Mouse (Mus musculus) thymus, adult 2 months (tissue): ENCODE data around the gene Patj. TPM values are rescaled to one million over a fixed set of nuclear protein-coding genes. Genes with fewer than 3 reads are reported as not detected.

Experiments used
- DNase-seq: peaks from one replicate; pipeline ENCODE4 v3.0.0; 2021
- H3K27ac ChIP-seq: fragments of 200-500 bp; 2 replicates; pipeline ENCODE4 v1.5.1; 2012; ENCODE audit warnings: low read length, control low read depth; ENCODE audit not compliant: control insufficient read depth, insufficient read depth
- H3K27me3 ChIP-seq: fragments of 200-500 bp; 2 replicates; pipeline ENCODE4 v1.6.1; 2012; ENCODE audit warnings: mild to moderate bottlenecking, low read length, moderate library complexity, mixed read lengths; ENCODE audit not compliant: control insufficient read depth, insufficient read depth
- H3K36me3 ChIP-seq: fragments of 200-500 bp; 2 replicates; pipeline ENCODE4 v1.6.1; 2012; ENCODE audit warnings: mild to moderate bottlenecking, low read length, moderate library complexity; ENCODE audit not compliant: control insufficient read depth, insufficient read depth
- H3K4me1 ChIP-seq: fragments of 200-500 bp; replicated peaks from 2 replicates; pipeline ENCODE4 v1.6.1; 2012; ENCODE audit warnings: low read length; ENCODE audit not compliant: control insufficient read depth, insufficient read depth
- H3K4me3 ChIP-seq: fragments of 200-500 bp; 2 replicates; pipeline ENCODE4 v1.5.1; 2012; ENCODE audit warnings: mild to moderate bottlenecking, low read length, control low read depth, moderate library complexity; ENCODE audit not compliant: control insufficient read depth, insufficient read depth
- CTCF ChIP-seq: fragments of 200-500 bp; IDR thresholded peaks from 2 replicates; pipeline ENCODE4 v1.5.1; 2012; ENCODE audit warnings: mild to moderate bottlenecking, control low read depth, low read length, moderate library complexity, borderline replicate concordance; ENCODE audit not compliant: control insufficient read depth, poor library complexity, insufficient read depth; ENCODE audit errors: extremely low read depth
- POLR2A ChIP-seq: fragments of 200-500 bp; IDR thresholded peaks from 2 replicates; pipeline ENCODE4 v1.6.1; 2012; ENCODE audit warnings: mild to moderate bottlenecking, low read length, control low read depth, moderate library complexity; ENCODE audit not compliant: control insufficient read depth, poor library complexity, insufficient read depth; ENCODE audit errors: extremely low read depth
- WGBS: fragments of 180-500 bp; shearing (Covaris S2); methylation state at CpG from one replicate; pipeline ENCODE4 v1.1.7; 2018; 5-methylcytosine and 5-hydroxymethylcytosine counted together
- polyA plus RNA-seq: library from polyadenylated mRNA; depleted of rRNA; stranded (reverse); fragments of >200 nt; gene quantifications from 2 replicates; pipeline ENCODE4 v1.2.3, GENCODE M21; 2012

Patj gene
- polyA plus RNA-seq, 1 experiment: 35.0 TPM

DNA sequence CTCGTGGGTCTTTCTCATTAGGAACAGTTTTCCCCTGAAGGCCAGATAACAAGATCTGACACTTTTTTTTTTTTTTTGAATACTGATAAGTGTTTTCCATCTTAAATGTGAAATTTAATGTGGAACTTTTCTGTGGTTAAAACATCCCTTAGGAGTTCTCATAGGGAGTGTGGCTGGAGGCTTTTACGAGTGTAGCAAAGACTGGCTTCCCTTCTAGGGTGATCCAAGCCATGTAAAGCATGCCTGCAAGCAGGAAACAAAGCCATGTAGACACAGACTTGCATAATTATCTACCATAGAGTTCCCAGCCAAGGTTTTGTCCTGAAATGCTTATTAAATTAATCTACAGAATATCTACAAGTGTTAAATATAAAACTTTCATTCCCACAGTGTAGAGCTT is 263.4 kb downstream of the Patj start:
- no peak for DNase-seq
- no peak for TF ChIP-seq CTCF
- no peak for TF ChIP-seq POLR2A
- 91% methylated on average over 2 of the region's 2 CpGs for WGBS
- Histone ChIP-seq H3K36me3 (no peaks in the 10 kb centered on the region), H3K27ac (no peak overlapping the region), H3K4me1 (peaks cover 5% of the 10 kb centered on the region), H3K4me3 (no peak overlapping the region), H3K27me3 (no peaks in the 10 kb centered on the region)

DNA sequence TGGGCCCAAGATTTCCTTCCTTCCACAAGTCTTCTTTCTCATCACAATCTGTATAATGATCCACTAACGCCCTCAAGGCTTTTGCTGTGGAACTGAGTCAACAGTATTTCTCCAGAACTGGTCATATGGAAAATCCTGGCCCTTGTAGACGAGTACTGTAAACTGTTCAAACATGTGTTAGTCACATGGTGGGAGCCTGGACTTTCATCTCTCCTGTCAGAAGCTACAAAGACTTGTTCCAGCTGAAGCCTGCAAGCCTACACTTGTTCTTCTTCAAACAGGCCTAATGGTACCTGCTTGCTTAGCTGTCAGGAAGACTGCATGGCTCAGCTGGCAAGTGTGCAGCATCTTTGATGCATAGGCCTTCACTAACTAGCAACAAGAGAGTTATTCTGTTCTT is 264.9 kb downstream of the Patj start:
- no peak for TF ChIP-seq CTCF
- no peak for TF ChIP-seq POLR2A
- 90% methylated on average over 2 of the region's 2 CpGs for WGBS

DNA sequence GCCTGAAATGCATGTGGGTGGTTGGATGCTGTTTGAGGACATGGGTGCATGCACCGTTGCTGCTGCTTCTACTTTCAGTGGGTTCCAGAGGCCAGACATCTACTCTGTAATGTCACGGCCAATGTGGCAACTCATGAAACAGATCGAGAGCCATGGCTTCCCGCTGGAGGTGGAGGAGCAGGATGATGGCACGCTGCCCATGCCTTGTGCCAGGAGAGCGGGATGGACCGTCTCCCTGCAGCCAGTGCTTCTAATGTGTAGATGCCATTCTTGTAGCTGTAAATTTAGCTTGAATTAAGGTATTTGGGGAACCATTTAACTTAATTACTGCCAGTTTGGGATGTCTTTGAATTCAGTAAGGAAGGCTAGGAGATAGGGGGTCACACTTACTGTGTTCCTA is 270.3 kb downstream of the Patj start:
- Histone ChIP-seq H3K4me3 (no peak overlapping the region), H3K27me3 (no peaks in the 10 kb centered on the region), H3K27ac (no peak overlapping the region), H3K36me3 (no peaks in the 10 kb centered on the region), H3K4me1 (no peaks in the 10 kb centered on the region)
- DNase-seq: no peak
- 96% methylated on average over 7 of the region's 7 CpGs for WGBS
- no peak for TF ChIP-seq POLR2A
- TF ChIP-seq CTCF: no peak

More for the DNA sequence above, 264.9 kb downstream of the Patj start:
- Histone ChIP-seq H3K27ac (no peak overlapping the region), H3K4me3 (no peak overlapping the region), H3K36me3 (no peaks in the 10 kb centered on the region), H3K27me3 (no peaks in the 10 kb centered on the region), H3K4me1 (no peaks in the 10 kb centered on the region)
- DNase-seq: no peak

DNA sequence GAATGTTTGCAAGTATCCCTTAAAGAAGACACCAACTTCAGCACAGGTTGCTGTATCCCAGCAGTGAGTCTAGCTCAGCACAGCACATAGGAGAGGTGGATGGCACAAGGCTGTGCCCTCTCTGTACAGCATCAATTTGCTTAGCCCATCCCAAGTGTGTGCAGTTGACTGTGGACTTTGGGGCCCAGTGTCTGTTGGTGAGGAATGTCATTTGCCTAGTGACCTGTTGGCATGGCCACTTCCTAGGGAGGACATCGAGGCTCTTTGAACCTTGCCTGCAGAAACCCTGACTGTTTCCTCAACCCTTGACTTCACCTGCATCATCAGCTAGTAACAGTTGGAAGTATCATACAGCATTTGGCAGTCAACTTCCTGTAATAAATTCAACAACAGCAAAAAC is 270.9 kb downstream of the Patj start:
- TF ChIP-seq CTCF: no peak
- TF ChIP-seq POLR2A: no peak
- DNase-seq: no peak
- Histone ChIP-seq H3K4me3 (no peak overlapping the region), H3K4me1 (no peaks in the 10 kb centered on the region), H3K36me3 (no peaks in the 10 kb centered on the region), H3K27ac (no peak overlapping the region), H3K27me3 (no peaks in the 10 kb centered on the region)
- 55% methylated on average over 1 of the region's 1 CpGs for WGBS

DNA sequence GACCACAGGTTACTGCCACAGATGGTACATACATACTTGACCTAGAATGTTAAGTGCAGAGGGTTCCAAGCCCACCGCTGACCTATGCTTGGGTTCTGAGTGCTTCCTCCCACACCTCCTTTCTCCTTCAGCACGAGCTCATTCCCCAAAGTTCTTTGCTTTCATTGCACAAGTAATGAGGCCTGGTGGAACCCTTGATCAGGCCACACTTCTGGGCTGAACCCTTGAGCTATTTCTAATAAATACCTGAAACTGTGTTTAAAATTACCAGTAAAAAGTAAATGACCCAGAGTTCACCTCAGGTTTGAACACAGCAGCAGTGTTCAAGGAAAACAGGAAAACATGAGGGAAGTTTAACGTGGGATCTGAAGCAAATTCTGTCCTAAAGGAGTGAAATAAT is 271.4 kb downstream of the Patj start:
- no peak overlapping the region for H3K4me3 ChIP-seq
- H3K27me3 ChIP-seq: no peaks in the 10 kb centered on the region
- TF ChIP-seq POLR2A: no peak
- no peak for TF ChIP-seq CTCF
- no peaks in the 10 kb centered on the region for H3K36me3 ChIP-seq
- H3K27ac ChIP-seq: no peak overlapping the region
- WGBS: 93% methylated on average over 3 of the region's 3 CpGs
- H3K4me1 ChIP-seq: no peaks in the 10 kb centered on the region
- DNase-seq: no peak

DNA sequence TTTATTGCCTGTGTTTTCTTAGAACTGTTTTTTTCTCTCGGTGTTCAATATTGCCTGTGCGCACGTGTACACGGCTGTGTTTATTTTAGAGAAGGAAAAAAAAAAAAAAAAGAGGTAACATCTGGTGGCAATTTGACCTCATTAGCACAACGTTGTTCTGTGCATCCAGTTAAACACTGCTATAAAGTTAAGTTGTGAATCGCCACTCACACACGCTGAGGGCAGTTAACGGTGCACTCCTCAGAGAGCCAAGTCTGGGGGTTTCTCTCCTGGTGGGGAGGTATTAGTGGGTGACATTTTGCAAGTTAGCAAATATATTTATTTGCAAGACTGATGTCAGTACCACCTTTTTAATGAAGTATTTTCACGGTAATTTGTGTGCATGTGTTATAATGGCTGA is 281.9 kb downstream of the Patj start:
- WGBS: 90% methylated on average over 9 of the region's 9 CpGs
- no peak for DNase-seq
- H3K36me3 ChIP-seq: no peaks in the 10 kb centered on the region
- no peak overlapping the region for H3K27ac ChIP-seq
- no peaks in the 10 kb centered on the region for H3K4me1 ChIP-seq
- TF ChIP-seq POLR2A (no peak), CTCF (no peak)
- H3K4me3 ChIP-seq: no peak overlapping the region
- no peaks in the 10 kb centered on the region for H3K27me3 ChIP-seq

DNA sequence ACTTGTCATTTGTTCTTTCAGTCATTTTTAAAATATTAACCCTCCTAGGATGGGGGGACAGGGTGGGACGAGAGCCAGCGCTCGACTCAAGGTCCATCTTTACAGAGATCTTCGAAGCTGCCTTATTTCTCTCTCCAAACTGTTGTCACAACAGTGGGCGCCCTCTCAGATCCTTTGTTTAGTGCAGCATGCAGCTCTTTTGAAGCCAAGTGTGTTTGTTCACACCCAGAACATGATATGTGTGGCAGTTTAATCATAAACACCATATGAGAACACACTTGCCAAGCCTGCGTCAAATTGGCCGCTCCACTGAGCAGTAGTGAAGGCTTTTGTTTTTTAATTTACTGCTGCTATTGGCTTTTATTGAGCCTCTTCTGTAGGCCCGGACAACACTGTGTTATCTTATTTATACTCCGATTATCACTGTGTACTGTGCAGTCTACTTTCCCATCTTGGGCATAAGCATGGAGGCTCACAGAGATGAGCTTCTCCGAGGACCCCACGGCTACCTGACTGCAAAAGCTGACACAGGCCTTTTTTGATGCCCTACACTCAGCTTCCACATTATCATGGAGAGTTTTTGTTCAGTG is 291.2 kb downstream of the Patj start:
- peaks cover 14% of the 10 kb centered on the region; the same call in 1 of the 2 replicates for H3K36me3 ChIP-seq
- H3K27ac ChIP-seq: no peak overlapping the region
- 94% methylated on average over 11 of the region's 11 CpGs for WGBS
- TF ChIP-seq CTCF: no peak
- no peak for TF ChIP-seq POLR2A
- no peaks in the 10 kb centered on the region for H3K27me3 ChIP-seq
- H3K4me1 ChIP-seq: 0 out of 2 replicates have a peak, but pooled peaks cover 2% of the 10 kb centered on the region
- no peak overlapping the region for H3K4me3 ChIP-seq
- no peak for DNase-seq
